Mouse (Mus musculus): ENCODE results near the gene Clic3.

Gene Clic3

GRCm38 (mm10) chr2:25506964-25507363, 50.3 kb downstream of the Clic3 start:
- DNase-seq (ENCODE audit: inconsistent age in 2 of 2, low spot score in 1 of 2) = no peak

Measured in adrenal gland, adult (tissue).